Mouse (Mus musculus): ENCODE measurements around the gene 3110082I17Rik.

DNA sequence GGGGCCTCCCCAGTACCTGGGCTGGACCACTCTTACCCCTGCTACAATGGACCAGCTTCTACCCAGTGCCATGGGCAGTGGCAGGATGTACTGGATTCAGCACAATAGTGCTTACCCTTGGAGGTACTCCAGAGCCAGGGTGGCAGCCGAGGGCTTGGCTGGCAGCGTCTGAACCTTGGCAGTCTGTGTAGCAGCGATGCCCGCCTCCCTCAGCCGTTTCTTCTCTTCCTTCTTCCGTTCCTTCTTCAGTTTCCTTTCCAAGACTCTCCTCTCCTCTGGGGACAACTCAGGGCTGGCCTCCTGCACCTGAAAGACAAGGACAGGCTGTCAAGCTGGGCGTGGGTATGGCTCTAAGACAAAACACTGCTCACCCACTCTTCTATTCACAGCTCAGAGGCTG lies 96.5 kb downstream of the 3110082I17Rik start:
- TF ChIP-seq TAL1 (IDR thresholded peaks at IDR 0.05; ENCODE audit: low read length) (no peak), GATA1 (IDR thresholded peaks at IDR 0.05; ENCODE audit: low read length) (no peak)

Measured in erythroblast, embryonic 14.5 days (primary cell).